Mouse (Mus musculus) large intestine, adult 2 months (tissue): ENCODE data around the gene Bak1. TPM values are rescaled to one million over a fixed set of nuclear protein-coding genes. Genes with fewer than 3 reads are reported as not detected.

ENCODE experiments used
- DNase-seq: peaks from one replicate; pipeline ENCODE4 v3.0.0-alpha.2; 2012; ENCODE audit warnings: low read depth, low spot score
- WGBS: fragments of 180-500 bp; shearing (Covaris S2); methylation state at CpG from one replicate; pipeline ENCODE4 v1.1.7; 2018; 5-methylcytosine and 5-hydroxymethylcytosine counted together
- polyA plus RNA-seq: library from polyadenylated mRNA; depleted of rRNA; stranded (reverse); fragments of >200 nt; gene quantifications from 2 replicates; pipeline ENCODE4 v1.2.3, GENCODE M21; 2012

The Bak1 gene
- polyA plus RNA-seq, 1 experiment = 292 TPM

DNA sequence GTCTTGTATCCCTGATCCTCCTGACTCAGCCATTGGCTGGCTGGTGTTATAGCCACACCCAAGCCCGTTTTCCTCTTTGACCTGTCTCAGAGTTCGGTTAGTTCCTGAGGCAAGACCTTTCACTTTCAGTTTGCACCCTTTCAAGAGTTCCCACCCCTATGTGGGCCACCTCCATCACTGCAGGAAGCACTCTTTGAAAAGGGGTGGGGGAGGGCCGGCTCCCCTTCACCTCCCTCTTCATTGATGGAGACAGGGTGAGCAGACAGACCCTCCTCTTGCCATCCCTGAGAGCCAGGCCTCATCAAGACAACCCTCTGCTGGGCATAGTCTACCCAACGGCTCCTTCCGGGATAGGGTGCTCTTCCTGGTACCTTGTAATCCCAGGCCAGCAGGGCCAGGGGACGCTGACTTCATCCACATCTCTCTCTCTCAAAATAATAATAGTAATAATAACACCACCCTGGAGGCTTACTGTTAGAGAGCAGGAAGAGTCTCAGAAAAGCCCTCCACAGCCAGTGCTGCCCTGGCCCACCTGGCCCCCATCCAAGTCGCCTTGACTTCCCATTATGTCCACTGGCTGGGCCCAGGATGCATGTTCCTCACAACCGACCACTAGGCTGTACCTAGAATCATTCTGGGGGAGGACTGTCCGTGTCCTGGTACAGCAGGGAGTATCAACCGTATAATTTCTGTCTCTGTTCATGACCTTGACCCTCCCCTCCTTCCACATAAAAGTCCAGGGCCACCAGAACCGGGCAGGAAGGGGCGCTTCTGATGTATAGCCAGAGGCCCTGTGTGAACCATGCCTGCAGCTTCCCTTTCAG lies 1.1 kb downstream of the Bak1 start:
- WGBS = 1% methylated on average over 12 of the region's 12 CpGs
- peak; percentile 87 for DNase-seq

GRCm38 (mm10) chr17:27025951-27026350 lies 2.9 kb downstream of the Bak1 start:
- WGBS = 89% methylated on average over 3 of the region's 3 CpGs
- no peak for DNase-seq

- 79% methylated on average over 17 of the region's 17 CpGs for WGBS
These were observed 3.4 kb downstream of the Bak1 start for GRCm38 (mm10) chr17:27025326-27025902.

DNA sequence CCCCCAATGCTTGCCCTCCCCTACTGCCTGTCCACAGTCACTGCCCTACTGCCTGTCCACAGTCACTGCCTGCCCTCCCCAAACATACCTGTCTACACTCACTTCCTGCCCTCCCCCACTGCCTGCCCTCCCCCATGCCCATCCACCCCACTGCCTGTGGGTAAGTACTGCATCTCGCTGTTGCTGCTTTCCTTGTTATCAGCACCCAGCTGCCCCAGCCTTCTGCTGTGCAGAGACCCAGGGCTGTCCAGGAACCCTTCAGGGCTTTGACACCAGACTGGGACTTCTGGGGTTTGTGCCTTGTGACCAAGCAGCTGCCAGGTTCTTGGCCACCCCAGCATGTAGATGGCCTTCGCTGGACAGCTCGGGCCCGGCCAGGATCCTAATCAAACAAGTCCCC lies 5.5 kb downstream of the Bak1 start:
- 88% methylated on average over 4 of the region's 4 CpGs for WGBS
- DNase-seq = no peak

More at GRCm38 (mm10) chr17:27025326-27025902, 3.4 kb downstream of the Bak1 start:
- no peak for DNase-seq

DNA sequence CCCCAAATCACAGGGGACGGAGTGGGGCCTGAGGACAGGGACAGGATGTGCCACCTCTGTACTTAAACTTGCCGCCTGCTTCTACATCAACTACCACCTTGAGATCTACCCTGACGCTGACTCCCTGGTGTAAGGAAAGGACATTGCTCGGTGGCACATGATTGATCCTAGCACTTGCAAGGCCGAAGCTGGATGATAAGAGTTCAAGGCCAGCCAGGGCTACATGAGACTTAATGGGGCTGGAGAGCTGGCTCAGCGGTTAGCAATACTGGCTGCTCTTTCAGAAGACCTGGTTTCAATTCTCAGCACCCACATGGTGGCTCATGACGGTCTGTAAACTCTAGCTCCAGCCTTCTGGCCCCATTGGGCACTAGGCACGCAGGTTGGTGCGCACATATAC lies 7.1 kb downstream of the Bak1 start:
- DNase-seq = no peak
- WGBS = 90% methylated on average over 9 of the region's 9 CpGs

DNA sequence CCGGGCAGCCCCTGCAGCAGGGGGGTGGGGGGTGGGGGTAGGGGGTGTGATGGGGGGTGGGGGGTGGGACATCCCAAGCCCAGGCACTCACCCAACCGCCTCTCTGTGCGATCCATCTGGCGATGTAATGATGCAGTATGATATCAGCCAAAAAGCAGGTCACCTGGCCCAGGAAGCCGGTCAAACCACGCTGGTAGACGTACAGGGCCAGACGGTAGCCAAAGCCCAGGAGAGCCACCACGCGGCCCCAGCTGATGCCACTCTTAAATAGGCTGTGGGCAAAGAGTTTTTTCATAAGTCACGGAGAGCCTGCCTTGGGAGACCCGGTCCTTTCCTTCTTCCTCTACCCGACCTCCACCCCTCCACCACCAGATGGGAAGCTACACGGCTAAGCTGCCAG lies 7.7 kb downstream of the Bak1 start:
- no peak for DNase-seq
- 93% methylated on average over 14 of the region's 14 CpGs for WGBS

GRCm38 (mm10) chr17:27018555-27019196 lies 10.1 kb downstream of the Bak1 start:
- no peak for DNase-seq
- 40% methylated on average over 12 of the region's 12 CpGs for WGBS

DNA sequence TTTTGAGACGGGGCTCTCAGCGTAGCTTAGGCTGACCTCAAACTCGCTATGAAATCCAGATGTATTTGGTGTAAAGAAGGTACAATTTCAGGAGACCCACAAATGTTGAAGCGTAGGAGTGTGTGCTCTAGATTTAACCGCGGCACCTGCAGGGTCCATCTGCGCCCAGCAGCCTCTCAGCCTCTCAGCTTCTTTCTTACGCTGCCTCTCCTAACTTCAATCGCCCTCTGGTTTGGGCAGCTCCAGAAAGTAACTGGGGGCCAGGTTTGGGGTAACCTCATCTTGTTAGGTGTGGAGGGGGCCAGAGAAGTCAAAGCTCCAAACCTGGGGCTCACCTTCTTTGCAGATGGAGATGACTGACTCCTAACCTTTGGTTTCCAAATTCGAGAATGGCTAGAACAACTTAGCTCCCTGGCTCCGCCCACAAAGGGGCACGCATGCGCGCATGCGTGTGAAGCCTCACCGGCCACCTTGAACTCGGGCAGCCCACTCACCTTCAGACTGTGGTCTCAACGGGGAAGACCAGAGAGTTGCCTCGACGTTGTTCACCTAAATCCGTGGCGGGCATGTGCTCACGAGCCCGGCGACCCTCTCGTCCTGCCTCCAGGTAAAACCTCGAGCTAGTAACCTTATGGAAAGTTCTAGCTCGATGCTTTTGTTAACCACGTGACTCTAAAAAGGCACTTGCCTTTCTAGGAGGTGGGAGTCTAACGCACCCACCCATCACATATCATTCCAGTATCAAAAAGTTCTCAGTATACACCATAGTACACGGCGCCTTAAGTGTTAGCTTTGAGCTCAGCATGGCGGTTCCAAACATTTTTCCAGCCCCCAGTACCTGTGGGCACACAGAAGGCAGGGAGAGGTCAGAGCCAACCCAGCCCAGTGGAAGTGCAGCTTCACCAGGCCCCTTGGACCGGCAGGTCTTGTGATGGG lies 11.0 kb downstream of the Bak1 start:
- 5% methylated on average over 34 of the region's 34 CpGs for WGBS
- peak; percentile 81 for DNase-seq

- no peak for DNase-seq
- 45% methylated on average over 6 of the region's 6 CpGs for WGBS
These were observed 15.9 kb downstream of the Bak1 start for GRCm38 (mm10) chr17:27012909-27013308.

- WGBS = 56% methylated on average over 14 of the region's 14 CpGs
- DNase-seq = no peak
These were observed 16.7 kb downstream of the Bak1 start for GRCm38 (mm10) chr17:27011998-27012672.

- no peak for DNase-seq
- WGBS = 91% methylated on average over 10 of the region's 10 CpGs
These were observed 17.6 kb downstream of the Bak1 start for GRCm38 (mm10) chr17:27011167-27011566.

GRCm38 (mm10) chr17:27008277-27008676 lies 20.5 kb downstream of the Bak1 start:
- DNase-seq = no peak

GRCm38 (mm10) chr17:27005644-27006043 lies 23.2 kb downstream of the Bak1 start:
- DNase-seq = no peak
- WGBS = 57% methylated on average over 11 of the region's 11 CpGs

More at GRCm38 (mm10) chr17:27008277-27008676, 20.5 kb downstream of the Bak1 start:
- WGBS = 33% methylated on average over 2 of the region's 2 CpGs

GRCm38 (mm10) chr17:27004903-27005485 lies 23.8 kb downstream of the Bak1 start:
- DNase-seq = no peak
- 51% methylated on average over 19 of the region's 19 CpGs for WGBS

DNA sequence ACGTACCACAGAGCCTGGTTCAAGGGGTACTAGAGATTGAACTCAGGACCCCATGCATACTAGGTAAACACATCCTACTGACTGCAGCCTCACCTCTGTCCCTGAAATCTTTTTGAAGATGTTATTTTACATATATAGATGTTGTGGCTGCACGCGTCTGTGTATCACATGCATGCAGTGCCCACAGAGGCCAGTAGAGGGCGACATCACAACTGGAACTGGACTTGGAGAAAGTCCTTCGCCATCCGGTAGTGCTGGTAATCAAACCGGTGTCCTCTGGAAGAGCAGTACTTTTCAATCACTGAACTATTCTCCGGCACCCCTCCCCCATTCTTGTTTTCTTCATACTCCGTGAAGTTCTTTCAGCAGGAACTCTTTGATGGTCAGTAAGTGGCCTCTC lies 24.4 kb downstream of the Bak1 start:
- 54% methylated on average over 9 of the region's 9 CpGs for WGBS
- DNase-seq = no peak

- DNase-seq = no peak
- 54% methylated on average over 6 of the region's 6 CpGs for WGBS
These were observed 26.9 kb downstream of the Bak1 start for GRCm38 (mm10) chr17:27001889-27002288.

DNA sequence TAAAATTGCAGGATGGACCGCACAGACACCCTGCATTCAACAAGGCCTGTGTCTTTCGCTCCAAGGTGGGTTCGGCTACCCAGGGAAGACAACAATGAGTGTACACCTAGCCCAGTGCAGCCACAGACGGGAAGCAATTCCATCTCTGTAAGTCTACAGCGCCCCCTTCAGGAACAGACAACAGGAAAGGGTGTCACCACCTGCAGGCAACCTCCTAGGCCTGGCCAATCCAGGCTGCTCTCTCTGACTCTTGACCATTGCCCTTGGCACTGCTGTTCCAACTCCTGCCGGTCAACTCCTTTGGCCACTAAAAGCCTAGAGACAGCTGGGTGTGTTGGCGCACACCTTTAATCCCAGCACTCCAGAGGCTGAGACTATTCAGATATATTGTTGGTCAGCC lies 27.7 kb downstream of the Bak1 start:
- WGBS = 77% methylated on average over 7 of the region's 7 CpGs
- no peak for DNase-seq

DNA sequence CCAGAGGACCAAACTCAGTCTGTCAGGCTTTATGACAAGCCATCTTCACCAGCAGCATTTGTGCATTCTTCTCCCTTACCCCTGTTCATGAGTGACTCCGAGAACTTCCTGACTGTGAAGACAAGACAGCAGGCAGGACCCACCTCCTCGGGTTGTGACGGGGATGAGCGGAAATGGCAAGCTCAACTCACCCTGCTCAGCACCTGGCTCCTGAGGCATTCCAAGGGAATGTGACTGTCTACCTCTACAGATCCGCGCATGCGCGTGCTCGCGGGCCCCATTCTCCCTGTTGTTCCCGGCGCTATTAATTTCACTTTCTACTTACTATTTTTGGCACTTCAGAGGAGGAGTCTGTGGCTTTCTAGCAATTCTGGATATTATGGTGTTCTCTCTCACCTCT lies 28.8 kb downstream of the Bak1 start:
- no peak for DNase-seq

GRCm38 (mm10) chr17:26998283-26998682 lies 30.5 kb downstream of the Bak1 start:
- 75% methylated on average over 15 of the region's 15 CpGs for WGBS
- DNase-seq = no peak

More for the DNA sequence above, 28.8 kb downstream of the Bak1 start:
- 59% methylated on average over 12 of the region's 12 CpGs for WGBS
